ENCODE assay signal across 12 mouse cellular contexts in genomic region chr14:95949512-95949911, GRCm38 (mm10).
DNase-seq lines count a peak whose midpoint lies in the region; ATAC-seq and TF ChIP-seq lines count a peak whose summit lies in the region.
"Had no signal": no experiment of that assay in that cellular context is flagged by ENCODE, and none has a peak within 500 bp of the region (broad histone marks: within the 10 kb centered on the region; RNA-seq: fewer than 3 reads in every experiment).

No protein-coding gene starts in this region.

- peak; percentile 63 for TF ChIP-seq CTCF in forebrain, postnatal 0 days (IDR thresholded peaks at IDR 0.05; ENCODE audit: low read depth)
- TF ChIP-seq CTCF in left cerebral cortex, adult 2 months (IDR thresholded peaks at IDR 0.05), result peak; percentile 59
- TF ChIP-seq CTCF in brain, embryonic 14.5 days (IDR thresholded peaks at IDR 0.05; ENCODE audit: borderline replicate concordance, extremely low read depth, insufficient read depth, insufficient read length), result peak; percentile 24; the same call in 1 of the 2 replicates

- no peak overlapping the region for H3K27ac ChIP-seq in forebrain, postnatal 0 days (ENCODE audit: low read depth, low read length)
- no peak overlapping the region for H3K27ac ChIP-seq in forebrain, embryonic 16.5 days (ENCODE audit: low read length)
- no peak overlapping the region for H3K27ac ChIP-seq in left cerebral cortex, adult 2 months
- H3K27ac ChIP-seq: liver, embryonic 14.5 days had no signal

- no peaks in the 10 kb centered on the region for H3K9me3 ChIP-seq in forebrain, postnatal 0 days (ENCODE audit: low read length)
- no peaks in the 10 kb centered on the region for H3K9me3 ChIP-seq in forebrain, embryonic 16.5 days (ENCODE audit: control insufficient read depth, low read length)

- TF ChIP-seq POLR2A in brain, embryonic 14.5 days (IDR thresholded peaks at IDR 0.05; ENCODE audit: borderline replicate concordance, extremely low read depth, insufficient read depth, insufficient read length, poor library complexity, severe bottlenecking), result no peak

- intact Hi-C loops in left cerebral cortex, adult 2 months (cut with DNase I), result loop anchor here (1.0 kb wide), 1 partner anchor 959 kb away; no protein-coding TSS in a partner anchor

- no peak overlapping the region for H3K4me3 ChIP-seq in forebrain, postnatal 0 days (ENCODE audit: low read depth, low read length)
- no peak overlapping the region for H3K4me3 ChIP-seq in forebrain, embryonic 16.5 days (replicated peaks; ENCODE audit: low read length)
- H3K4me3 ChIP-seq in left cerebral cortex, adult 2 months, result no peak overlapping the region

- no peak overlapping the region for H3K4me2 ChIP-seq in forebrain, postnatal 0 days (ENCODE audit: low read depth)
- H3K4me2 ChIP-seq in forebrain, embryonic 16.5 days (ENCODE audit: low read length), result no peak overlapping the region

- H3K9ac ChIP-seq in forebrain, postnatal 0 days, result no peak overlapping the region
- H3K9ac ChIP-seq in forebrain, embryonic 16.5 days (replicated peaks; ENCODE audit: low read depth, low read length), result no peak overlapping the region
- H3K9ac ChIP-seq: liver, embryonic 14.5 days had no signal

- 45% methylated on average over 2 of the region's 2 CpGs for WGBS in forebrain, postnatal 0 days
- WGBS in forebrain, embryonic 16.5 days, result 57% methylated on average over 2 of the region's 2 CpGs

- peak; percentile 65; the same call in 1 of the 2 replicates for ATAC-seq in forebrain, postnatal 0 days
- no peak for ATAC-seq in forebrain, embryonic 16.5 days

- peak; percentile 40 for DNase-seq in forebrain, postnatal 0 days
- no peak for DNase-seq in left cerebral cortex, adult 2 months (ENCODE audit: extremely low spot score in 1 of 2, low spot score in 2 of 2)
- no peak for DNase-seq in left cerebral cortex, adult 9 months (ENCODE audit: low spot score in 2 of 2)
- peak; percentile 34 for DNase-seq in A20 (ENCODE audit: low read depth, low spot score)
- DNase-seq in brain, embryonic 14.5 days (ENCODE audit: low read depth), result peak; percentile 54
- DNase-seq in adrenal gland, postnatal 25 days, result no peak
- DNase-seq in thymus, postnatal 4 days, result no peak
- DNase-seq: cerebellum, adult 9-11 months; kidney, postnatal 25 days; right cerebral cortex, postnatal 14 days had no signal

- no peaks in the 10 kb centered on the region for H3K27me3 ChIP-seq in forebrain, postnatal 0 days (ENCODE audit: insufficient read depth, low read length)
- no peaks in the 10 kb centered on the region for H3K27me3 ChIP-seq in forebrain, embryonic 16.5 days (replicated peaks; ENCODE audit: control insufficient read depth, insufficient read depth, low read length)

- H3K4me1 ChIP-seq in forebrain, postnatal 0 days (ENCODE audit: insufficient read depth), result no peaks in the 10 kb centered on the region
- no peaks in the 10 kb centered on the region for H3K4me1 ChIP-seq in forebrain, embryonic 16.5 days (replicated peaks; ENCODE audit: control insufficient read depth, insufficient read depth, low read length)

- H3K36me3 ChIP-seq in forebrain, postnatal 0 days (ENCODE audit: insufficient read depth), result no peaks in the 10 kb centered on the region
- H3K36me3 ChIP-seq in forebrain, embryonic 16.5 days (ENCODE audit: control insufficient read depth, insufficient read depth), result no peaks in the 10 kb centered on the region

Comparison
In these comparisons a context has a peak if more than half of its experiments do, and no peak if none do; other contexts are left out.
1. DNase-seq: peak in forebrain, postnatal 0 days (single experiment), A20 (single experiment) and brain, embryonic 14.5 days (single experiment); none in left cerebral cortex, adult 2 months (0 of 2), left cerebral cortex, adult 9 months (0 of 2), adrenal gland, postnatal 25 days (single experiment) and thymus, postnatal 4 days (single experiment).
2. Peak in every context shown above with its lines, with median percentiles within 50 percentile points of each other: CTCF ChIP-seq.